Mouse (Mus musculus): Measurements from ENCODE around the gene Irak3.

DNA sequence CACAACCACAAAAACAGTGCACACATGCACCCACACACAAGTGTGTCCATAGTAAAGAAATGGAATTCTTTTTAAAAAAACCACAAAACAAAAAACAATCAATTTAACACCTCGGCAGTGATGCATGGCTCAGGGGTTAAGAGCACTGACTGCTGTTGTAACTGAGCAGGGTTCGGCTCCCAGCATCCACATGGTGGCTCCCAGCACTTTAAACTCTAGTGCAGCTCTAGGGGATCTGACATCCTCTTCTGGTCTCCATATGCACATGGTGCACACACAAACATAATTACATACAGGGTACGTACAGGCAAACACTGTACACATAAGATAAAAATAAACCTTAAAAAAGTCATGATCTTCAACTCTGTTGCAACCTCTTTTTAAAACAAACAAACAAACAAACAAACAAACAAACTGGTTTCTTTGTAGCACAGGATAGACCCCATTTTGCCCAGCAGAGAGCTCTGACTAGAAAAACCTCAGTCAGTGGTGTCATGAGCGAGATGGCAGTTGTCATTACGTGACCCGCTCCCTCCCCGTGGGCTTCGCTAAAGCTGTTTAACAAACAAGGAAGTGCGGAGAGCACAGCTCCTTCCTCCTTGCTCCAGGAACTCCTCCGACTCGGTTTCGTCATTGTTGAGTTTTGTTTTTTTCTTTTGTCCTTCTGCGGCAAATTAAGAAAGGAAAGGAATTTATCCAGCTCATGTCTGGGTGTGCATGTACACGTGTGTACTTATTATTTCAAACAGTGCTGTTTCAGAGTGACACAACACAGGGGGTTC is 17.8 kb upstream of the Irak3 start:
- TF ChIP-seq CTCF (IDR thresholded peaks at IDR 0.05; ENCODE audit: extremely low read depth, insufficient read length, insufficient replicate concordance, low read depth, low read length): no peak
- no peak for TF ChIP-seq POLR2A (IDR thresholded peaks at IDR 0.05; ENCODE audit: low read depth, low read length)

All from small intestine, adult 2 months (tissue).